Mouse (Mus musculus): ENCODE results near the gene Drd4. TPM values are rescaled to one million over a fixed set of nuclear protein-coding genes. Genes with fewer than 3 reads are reported as not detected.

The Drd4 gene
- polyA plus RNA-seq, 1 experiment from 2014 or later: not detected

DNA sequence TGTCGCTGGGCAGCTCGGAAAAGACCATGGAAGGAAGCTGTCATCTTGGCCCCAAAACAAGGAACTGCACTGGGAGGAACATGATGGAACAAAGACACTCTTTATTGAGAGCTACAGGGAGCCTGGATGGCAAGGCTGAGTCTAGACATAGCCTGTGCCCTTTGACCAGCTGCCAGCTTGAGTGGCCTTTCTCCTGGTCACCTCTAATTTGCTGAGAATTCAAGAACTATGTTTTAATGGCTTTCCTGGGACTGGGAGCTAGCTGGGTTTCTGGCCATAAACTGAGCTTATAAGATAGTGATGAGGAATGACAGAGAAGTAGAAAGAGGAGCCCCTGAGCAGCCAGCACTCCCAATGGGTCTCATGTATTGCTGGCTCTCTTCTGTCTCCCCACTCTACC lies 51.4 kb downstream of the Drd4 start:
- in situ Hi-C loops (cut with MboI; ENCODE audit: low pct_unique_long_range_greater_than_20kb): no loop called here
- no peak for TF ChIP-seq CTCF (IDR thresholded peaks at IDR 0.05)
- CTCF ChIA-PET: interaction anchor here (1.0 kb wide), 1 partner anchor 14 kb away, joined by 3 read pairs; no protein-coding TSS in a partner anchor
- DNase-seq (ENCODE audit: low read depth, low spot score) (no peak), ATAC-seq (no peak)
- H3K27me3 ChIP-seq: no peaks in the 10 kb centered on the region
- POLR2A ChIA-PET: interaction anchor here (1.3 kb wide), 1 partner anchor 14 kb away, joined by 3 read pairs; no protein-coding TSS in a partner anchor

DNA sequence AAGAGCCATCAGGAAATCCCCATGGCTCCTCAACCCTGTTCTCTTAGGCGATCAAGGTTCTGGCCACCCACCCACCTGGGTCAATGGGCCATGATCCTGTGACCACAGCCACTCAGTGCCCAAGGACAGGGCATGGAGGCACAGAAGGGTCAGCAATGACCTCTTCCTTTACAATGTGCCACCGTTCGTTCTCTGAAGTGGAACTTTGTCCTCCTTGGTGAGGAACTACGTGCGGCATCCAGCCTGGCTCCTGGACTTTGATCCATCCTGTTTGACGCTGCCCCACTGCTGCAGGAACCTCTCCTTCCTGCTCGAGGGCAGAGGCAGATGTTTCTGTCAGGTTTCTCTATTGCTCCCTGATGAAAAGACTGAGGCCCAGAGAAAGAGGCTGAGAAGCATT lies 51.9 kb downstream of the Drd4 start:
- H3K27me3 ChIP-seq: no peaks in the 10 kb centered on the region
- DNase-seq (ENCODE audit: low read depth, low spot score) (no peak), ATAC-seq (no peak)
- POLR2A ChIA-PET: interaction anchor here (1.3 kb wide), 1 partner anchor 14 kb away, joined by 3 read pairs; no protein-coding TSS in a partner anchor
- CTCF ChIA-PET: interaction anchor here (1.0 kb wide), 1 partner anchor 14 kb away, joined by 3 read pairs; no protein-coding TSS in a partner anchor
- in situ Hi-C loops (cut with MboI; ENCODE audit: low pct_unique_long_range_greater_than_20kb): no loop called here
- TF ChIP-seq CTCF (IDR thresholded peaks at IDR 0.05): no peak

DNA sequence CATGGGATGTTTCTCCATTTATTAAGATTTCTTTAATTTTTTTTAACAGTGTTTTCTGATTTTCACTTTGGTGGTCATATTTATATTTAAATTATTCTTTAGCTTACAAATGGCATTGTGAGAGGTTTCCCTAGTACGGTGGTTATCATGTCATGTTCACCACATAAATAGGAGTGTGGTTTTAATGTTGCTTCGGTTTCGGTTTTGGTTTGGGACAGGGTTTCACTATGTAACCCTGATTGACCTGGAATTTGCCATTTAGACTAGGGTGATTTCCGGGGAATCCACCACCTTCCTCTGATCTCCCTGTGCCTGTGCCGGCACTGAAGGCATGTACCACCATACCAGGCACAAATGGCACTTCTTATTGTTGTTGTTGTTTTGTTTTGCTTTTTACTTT lies 53.0 kb downstream of the Drd4 start:
- H3K27me3 ChIP-seq: no peaks in the 10 kb centered on the region
- TF ChIP-seq CTCF (IDR thresholded peaks at IDR 0.05): no peak
- ATAC-seq (no peak), DNase-seq (ENCODE audit: low read depth, low spot score) (no peak)
- in situ Hi-C loops (cut with MboI; ENCODE audit: low pct_unique_long_range_greater_than_20kb): no loop called here
- ChIA-PET POLR2A (interaction anchor here (0.6 to 0.7 kb wide), 2 partner anchors 12 to 1343 kb away, joined by 3 to 5 read pairs; no protein-coding TSS in a partner anchor), CTCF (interaction anchor here (1.2 to 1.6 kb wide), 3 partner anchors 11 to 20 kb away, joined by 4 to 5 read pairs (median 4); no protein-coding TSS in a partner anchor)

Other genes starting within 250 kb of the Drd4 start
- gene B4galnt4, start 230.9 kb upstream of the Drd4 start, polyA plus RNA-seq (2021): 2.2 TPM
- 2.2 TPM for gene Pkp3, start 213.8 kb upstream of the Drd4 start, polyA plus RNA-seq (2021)
- gene Sigirr, start 191.4 kb upstream of the Drd4 start, polyA plus RNA-seq (2021): 7.6 TPM
- gene Ano9, start 174.2 kb upstream of the Drd4 start, polyA plus RNA-seq (2021): 0.09 TPM
- gene Ptdss2, start 169.6 kb upstream of the Drd4 start, polyA plus RNA-seq (2021): 96.0 TPM
- gene Rnh1, start 119.1 kb upstream of the Drd4 start, polyA plus RNA-seq (2021): 292 TPM
- gene Hras, start 98.0 kb upstream of the Drd4 start, polyA plus RNA-seq (2021): 80.1 TPM
- 13.7 TPM for gene Lrrc56, start 97.8 kb upstream of the Drd4 start, polyA plus RNA-seq (2021)
- gene Lmntd2, start 77.9 kb upstream of the Drd4 start, polyA plus RNA-seq (2021): 4.5 TPM
- 48.3 TPM for gene Rassf7, start 76.1 kb upstream of the Drd4 start, polyA plus RNA-seq (2021)
- 68.6 TPM for gene Phrf1, start 63.2 kb upstream of the Drd4 start, polyA plus RNA-seq (2021)
- gene Irf7, start 25.5 kb upstream of the Drd4 start, polyA plus RNA-seq (2021): 10.5 TPM
- not detected for gene Cdhr5, start 15.2 kb upstream of the Drd4 start, polyA plus RNA-seq (2021)
- not detected for gene Sct, start 12.9 kb upstream of the Drd4 start, polyA plus RNA-seq (2021)
- 62.1 TPM for gene Deaf1, start 35.7 kb downstream of the Drd4 start, polyA plus RNA-seq (2021)
- 34.0 TPM for gene Tmem80, start 35.7 kb downstream of the Drd4 start, polyA plus RNA-seq (2021)
- gene Eps8l2, start 46.9 kb downstream of the Drd4 start, polyA plus RNA-seq (2021): 114 TPM
- 512 TPM for gene Taldo1, start 100.2 kb downstream of the Drd4 start, polyA plus RNA-seq (2021)
- gene Gatd1, start 122.1 kb downstream of the Drd4 start, polyA plus RNA-seq (2021): 38.7 TPM
- gene Cend1, start 137.5 kb downstream of the Drd4 start, polyA plus RNA-seq (2021): 0.04 TPM
- gene Slc25a22, start 145.9 kb downstream of the Drd4 start, polyA plus RNA-seq (2021): 20.6 TPM
- gene Pidd1, start 152.0 kb downstream of the Drd4 start, polyA plus RNA-seq (2021): 4.9 TPM
- gene Rplp2, start 155.4 kb downstream of the Drd4 start, polyA plus RNA-seq (2021): 1,558 TPM
- gene Pnpla2, start 163.2 kb downstream of the Drd4 start, polyA plus RNA-seq (2021): 90.7 TPM
- gene Cracr2b, start 169.1 kb downstream of the Drd4 start, polyA plus RNA-seq (2021): 9.9 TPM
- 551 TPM for gene Cd151, start 175.4 kb downstream of the Drd4 start, polyA plus RNA-seq (2021)
- gene Polr2l, start 183.1 kb downstream of the Drd4 start, polyA plus RNA-seq (2021): 55.2 TPM
- gene Tspan4, start 183.2 kb downstream of the Drd4 start, polyA plus RNA-seq (2021): 479 TPM
- gene Chid1, start 247.9 kb downstream of the Drd4 start, polyA plus RNA-seq (2021): 41.6 TPM